Mouse (Mus musculus) lung, postnatal 10 days (tissue): ENCODE data around the gene Gpr61.

Experiments used
- DNase-seq: peaks from one replicate; pipeline ENCODE4 v3.0.0; 2021

Gpr61 gene

DNA sequence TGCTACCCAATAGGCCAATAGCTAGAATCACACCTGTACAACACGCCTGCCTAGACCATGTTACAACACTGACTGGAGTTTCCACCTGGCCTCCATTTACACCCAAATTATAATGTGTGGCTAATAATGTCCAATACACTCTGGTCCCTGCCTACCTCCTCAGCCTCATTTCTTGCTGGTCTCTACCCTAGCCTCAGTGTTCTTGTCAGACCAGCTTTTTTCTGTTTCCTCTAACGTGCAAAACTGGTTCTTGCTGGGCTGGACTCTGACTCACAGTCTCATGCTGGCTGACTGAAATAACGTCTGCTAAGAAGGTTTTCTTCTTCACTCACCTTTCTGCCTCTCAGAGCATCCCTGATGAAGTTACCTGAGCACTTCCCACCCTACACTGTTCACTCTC lies 28.4 kb downstream of the Gpr61 start:
- DNase-seq, result no peak

GRCm38 (mm10) chr3:108124131-108124530 lies 30.6 kb downstream of the Gpr61 start:
- DNase-seq, result no peak

DNA sequence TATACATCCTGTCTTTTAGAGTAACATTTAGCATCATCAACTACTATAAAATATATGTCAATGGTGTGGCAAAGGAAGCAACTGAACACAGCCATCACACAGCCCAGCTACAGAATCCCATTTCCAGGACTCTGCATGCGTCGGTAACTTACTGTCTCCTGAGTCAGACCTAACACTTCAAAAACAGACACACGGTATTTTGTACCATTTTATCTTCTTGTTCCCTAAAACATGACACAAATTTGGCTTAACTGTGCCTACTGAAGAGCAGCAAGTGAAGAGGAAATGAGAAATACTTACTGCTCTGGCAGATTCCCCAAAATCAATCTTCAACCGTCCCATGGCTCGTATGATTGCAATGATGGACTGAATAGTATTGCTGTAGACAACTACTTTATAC lies 31.4 kb downstream of the Gpr61 start:
- DNase-seq, result no peak

- no peak for DNase-seq
Measured at GRCm38 (mm10) chr3:108121101-108121500, 33.6 kb downstream of the Gpr61 start.

DNA sequence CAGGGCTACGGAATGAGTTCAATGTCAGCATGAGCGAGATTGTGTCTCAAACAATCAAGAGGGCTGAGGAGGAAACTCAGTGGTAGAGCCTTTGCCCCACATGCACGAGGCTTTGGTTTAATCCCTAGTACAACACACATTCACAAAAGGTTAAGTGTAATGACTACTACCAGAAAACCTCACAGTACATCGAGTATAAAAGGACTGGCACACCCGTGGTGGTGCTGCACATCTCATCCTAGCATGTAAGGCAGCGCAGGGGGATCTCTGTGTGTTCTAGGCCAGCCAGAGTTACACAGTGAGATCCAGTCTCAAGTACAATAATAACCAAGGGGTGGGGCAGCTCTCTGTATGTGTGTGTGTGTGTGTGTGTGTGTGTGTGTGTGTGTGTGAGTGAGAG lies 37.2 kb downstream of the Gpr61 start:
- DNase-seq, result no peak

- DNase-seq, result peak; percentile 16
Measured at GRCm38 (mm10) chr3:108113591-108114289, 40.9 kb downstream of the Gpr61 start.

DNA sequence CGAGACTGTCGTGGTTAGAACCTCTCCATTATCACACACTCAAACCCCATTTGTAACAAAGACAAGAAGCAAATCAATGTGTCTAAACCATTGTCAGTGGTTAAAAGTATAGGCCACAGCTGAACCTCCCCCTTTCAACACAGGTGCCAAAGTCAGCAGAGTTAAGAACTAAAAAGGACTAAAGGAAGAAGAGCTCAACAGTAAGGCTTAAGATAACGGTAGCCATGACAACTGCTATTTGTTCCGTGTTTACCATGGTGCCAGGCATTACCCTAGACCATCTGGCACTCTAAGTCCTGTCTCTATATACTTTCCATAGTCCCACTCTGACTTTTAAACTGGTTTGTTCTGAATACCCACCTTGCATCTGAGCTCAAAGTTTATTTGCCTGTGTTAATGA lies 42.0 kb downstream of the Gpr61 start:
- DNase-seq, result no peak

DNA sequence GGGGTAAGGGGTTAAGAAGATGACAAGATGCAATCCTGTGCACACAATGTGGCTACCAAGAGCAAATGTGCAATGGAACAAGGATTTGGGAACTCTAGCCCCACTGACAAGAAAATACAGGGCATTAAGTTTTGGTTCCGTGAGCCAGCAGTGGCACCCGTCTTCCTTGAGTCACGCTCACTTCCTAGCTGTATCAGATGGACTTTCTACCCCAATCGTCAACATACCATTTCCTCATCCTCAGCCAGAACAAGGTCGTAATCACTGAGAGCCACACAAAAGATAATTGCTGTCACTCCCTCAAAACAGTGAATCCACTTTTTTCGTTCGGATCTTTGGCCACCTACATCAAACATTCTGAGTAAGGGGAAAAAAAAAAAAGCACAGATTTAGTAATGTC lies 42.4 kb downstream of the Gpr61 start:
- DNase-seq, result no peak

- no peak for DNase-seq
Measured at GRCm38 (mm10) chr3:108111320-108111719, 43.4 kb downstream of the Gpr61 start.

DNA sequence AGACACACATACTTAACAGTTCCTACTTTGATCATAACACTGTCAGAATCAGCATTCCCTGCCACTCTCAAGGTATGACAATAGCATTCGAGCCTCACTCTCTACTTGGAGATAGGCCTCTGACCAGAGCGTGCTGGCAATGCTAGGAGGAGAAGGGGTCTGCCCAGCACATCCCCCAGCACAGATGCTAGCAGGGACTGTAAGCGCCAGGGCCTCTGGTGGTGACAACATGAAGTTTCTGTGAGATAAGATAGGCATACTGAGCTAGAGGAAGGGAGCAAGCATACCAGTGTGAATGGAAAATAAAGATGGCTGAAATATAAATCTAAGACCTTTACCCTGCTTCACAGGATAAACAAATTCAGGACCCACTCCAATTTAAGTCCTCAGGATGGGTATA lies 49.4 kb downstream of the Gpr61 start:
- DNase-seq, result no peak

- DNase-seq, result no peak
Measured at GRCm38 (mm10) chr3:108102075-108102474, 52.6 kb downstream of the Gpr61 start.

- DNase-seq, result no peak
Measured at GRCm38 (mm10) chr3:108101594-108101993, 53.1 kb downstream of the Gpr61 start.
